Mouse (Mus musculus): ENCODE results near the gene Elane.
A peak's percentile ranks its signal among the peaks of the same experiment; 100 is the strongest.
"Not testable (repeated sequence)": the region's sequence is repeated elsewhere in the genome, so short reads cannot be mapped to it uniquely, and the experiment has no call there.

Gene Elane

DNA sequence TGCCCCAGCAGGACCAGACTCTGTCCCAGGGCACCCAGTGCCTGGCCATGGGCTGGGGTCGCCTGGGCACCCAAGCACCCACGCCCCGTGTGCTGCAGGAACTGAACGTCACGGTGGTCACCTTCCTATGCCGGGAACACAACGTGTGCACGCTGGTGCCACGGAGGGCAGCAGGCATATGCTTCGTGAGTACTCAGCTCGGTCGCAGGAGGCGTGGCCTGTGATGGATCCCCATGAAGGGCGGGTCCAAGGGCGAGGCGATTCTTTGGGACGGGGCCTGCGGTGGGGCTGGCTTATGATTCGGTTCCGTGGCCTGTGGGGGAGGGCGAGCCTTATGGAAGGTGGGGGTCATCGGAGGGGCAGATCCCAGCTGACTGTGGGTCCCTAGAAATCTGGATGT lies 4.1 kb upstream of the Elane start:
- no peak for DNase-seq (ENCODE audit: low read depth, low spot score)

DNA sequence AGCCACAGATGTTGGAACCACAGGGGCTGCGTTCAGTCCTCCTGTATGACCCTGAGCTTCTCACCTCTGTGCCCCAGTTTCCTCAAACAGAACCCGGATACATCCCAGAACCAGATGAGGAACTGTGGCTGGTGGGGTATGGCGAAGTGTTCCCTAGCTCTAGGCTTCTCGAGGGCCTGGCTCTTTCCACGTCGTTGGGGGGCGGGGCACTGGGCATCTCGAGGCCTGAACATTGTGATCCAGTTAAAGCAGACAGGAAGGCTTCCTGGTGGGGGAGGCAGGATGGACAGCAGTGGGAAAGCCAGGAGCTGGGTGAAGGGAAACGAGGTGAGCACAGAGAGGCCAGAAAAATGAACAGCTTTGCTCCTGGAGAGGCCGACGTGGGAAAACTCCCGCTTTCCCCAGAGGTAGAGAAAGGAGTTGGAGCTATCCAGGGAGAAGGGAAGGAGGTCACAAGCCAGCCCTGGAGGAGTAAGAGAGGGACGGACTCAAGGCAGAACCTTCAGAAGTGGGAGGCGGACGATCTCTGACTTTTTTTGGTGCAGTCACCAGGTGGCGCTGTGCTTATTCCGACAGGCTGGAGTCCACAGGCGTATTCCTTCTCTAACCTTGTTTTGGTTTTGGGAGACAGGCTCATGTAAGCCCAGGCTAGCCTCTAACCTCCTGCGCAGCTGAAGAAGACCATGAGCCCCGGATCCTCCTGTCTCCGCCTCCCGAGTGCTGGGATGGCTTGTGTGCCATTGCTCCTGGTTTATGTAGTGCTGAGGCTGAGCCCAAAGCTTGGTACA lies 2.6 kb upstream of the Elane start:
- peak; percentile 88 for DNase-seq (ENCODE audit: low read depth, low spot score)

DNA sequence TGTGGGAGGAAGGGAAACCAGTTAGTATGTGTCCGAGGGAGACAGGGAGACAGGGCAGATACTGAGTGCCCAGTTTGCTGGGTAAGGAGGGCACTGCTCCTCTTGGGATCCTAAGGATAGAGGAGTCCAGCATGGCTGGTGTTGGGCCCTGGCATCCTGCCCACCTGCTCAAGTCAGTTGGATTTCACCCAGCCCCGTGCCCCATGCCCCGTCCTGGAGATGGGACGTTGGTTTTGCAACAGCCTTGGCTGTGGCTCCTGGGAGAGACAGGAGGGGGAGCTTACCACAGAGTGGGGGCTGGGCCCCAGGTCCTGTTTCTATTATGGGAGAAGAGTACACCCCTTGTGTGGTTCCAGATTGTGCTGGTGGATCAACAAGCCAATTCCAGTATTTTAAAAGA lies 1.6 kb upstream of the Elane start:
- no peak for DNase-seq (ENCODE audit: low read depth, low spot score)

DNA sequence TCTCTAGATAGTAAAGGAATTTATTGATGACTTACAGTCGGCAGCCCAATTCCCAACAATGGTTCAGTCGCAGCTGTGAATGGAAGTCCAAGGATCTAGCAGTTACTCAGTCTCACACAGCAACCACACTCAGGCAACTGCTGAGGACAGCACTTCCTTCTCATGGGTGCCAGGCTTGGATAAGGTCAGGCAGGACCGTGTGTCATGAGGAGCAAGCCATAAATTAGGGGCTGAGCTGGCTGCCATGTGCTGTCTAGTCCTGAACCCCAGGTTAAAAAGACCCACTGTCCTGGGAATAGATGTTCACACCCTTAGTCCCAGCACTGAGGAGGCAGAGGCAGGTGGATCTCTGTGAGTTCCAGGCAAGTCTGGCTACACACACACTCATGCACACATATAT lies 1.1 kb upstream of the Elane start:
- DNase-seq (ENCODE audit: low read depth, low spot score), result not testable (repeated sequence)

DNA sequence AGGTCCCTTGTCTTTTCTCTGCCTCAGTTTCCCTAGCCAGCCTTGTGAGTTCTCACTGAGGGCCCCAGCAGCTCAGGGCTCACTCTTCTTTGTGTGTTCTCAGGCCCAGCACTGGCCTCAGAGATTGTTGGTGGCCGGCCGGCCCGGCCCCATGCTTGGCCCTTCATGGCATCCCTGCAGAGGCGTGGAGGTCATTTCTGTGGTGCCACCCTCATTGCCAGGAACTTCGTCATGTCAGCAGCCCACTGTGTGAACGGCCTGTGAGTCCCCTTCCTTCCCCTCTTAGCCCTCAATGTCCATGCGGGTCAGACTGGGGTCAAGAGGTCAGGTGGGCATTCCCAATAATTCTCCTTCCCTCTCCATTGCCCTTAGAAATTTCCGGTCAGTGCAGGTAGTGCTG lies 564 bp downstream of the Elane start:
- DNase-seq (ENCODE audit: low read depth, low spot score), result no peak

DNA sequence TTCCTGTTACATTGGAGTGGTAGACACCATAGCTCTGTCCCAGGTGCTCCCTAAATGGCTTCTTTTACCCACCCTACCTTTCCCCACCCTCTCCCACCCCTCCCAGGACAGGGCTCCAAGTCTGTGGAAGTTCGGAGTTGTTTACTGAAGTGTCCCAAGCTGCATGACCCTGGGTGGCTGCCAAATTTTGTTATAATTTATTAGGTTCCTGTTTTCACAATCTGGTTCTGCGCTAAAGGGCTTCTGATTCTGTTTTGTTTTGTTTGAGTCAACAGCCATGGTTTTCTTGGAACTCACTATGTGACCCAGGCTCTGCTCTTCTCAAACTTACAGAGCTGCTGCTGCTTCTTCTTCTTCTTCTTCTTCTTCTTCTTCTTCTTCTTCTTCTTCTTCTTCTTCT lies 3.3 kb downstream of the Elane start:
- no peak for DNase-seq (ENCODE audit: low read depth, low spot score)

DNA sequence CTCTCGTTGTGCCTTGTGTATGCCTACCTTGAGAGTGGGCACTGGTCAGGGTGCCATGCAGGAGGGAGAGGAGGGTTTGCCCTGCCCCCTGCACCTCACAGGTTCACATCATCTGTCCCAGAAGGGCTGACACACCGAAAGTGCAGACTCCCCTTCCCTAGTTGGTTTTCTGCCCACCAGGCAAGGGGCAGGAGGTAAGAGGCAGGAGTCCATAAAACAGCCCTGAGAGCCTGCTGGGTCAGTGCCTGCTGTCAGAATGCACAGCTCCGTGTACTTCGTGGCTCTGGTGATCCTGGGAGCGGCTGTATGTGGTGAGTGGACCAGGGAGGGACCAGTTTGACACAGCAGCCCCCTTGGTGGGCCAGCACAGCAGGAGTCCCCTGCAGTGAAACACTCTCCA lies 4.6 kb downstream of the Elane start, which contains the start of gene Cfd:
Gene Cfd, plus strand, starts transcription at position 184 of the 400 bp plus-strand sequence.
- no peak for DNase-seq (ENCODE audit: low read depth, low spot score)

DNA sequence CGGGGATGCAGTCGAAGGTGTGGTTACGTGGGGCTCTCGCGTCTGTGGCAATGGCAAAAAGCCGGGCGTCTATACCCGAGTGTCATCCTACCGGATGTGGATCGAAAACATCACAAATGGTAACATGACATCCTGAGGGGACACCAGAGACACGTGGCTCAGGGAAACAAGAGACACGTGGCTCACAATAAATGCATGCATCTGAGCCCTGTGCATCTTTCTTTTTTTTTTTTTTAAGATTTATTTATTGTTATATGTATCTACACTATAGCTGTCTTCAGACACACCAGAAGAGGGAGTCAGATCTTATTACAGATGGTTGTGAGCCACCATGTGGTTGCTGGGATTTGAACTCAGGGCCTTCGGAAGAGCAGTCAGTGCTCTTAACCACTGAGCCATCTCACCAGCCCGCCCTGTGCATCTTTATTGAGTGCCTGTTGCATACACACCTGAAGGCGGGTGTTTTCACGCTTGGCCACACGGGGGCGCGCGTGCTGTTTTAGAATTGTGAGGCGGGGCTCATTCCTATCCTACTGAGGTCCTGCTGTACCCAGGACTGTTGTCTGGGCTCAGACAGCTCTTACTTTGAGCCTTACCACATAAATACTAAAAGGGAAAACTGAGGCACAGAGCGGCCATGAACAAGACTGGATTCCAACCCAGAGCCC lies 6.5 kb downstream of the Elane start:
- DNase-seq (ENCODE audit: low read depth, low spot score), result peak; percentile 87

DNA sequence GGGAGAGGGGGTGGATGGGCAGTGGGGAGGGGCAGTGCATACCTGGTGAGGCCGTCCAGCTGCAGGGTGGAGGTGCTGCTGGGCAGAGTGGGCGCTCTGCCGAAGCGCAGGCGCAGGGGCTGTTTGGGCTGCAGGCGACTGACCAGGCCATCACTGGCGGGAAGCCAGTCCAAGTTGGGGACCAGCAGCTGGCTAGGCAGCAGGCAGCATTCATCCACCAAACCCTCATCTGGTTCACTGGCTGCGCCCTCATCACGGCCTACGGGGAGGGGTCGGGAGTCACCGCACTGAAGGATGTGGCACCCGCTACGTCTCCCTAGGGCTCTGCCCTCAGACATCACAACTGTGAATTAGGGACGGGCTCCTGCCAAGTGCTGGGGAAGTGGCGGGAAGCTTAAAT lies 10.3 kb downstream of the Elane start:
- DNase-seq (ENCODE audit: low read depth, low spot score), result no peak

DNA sequence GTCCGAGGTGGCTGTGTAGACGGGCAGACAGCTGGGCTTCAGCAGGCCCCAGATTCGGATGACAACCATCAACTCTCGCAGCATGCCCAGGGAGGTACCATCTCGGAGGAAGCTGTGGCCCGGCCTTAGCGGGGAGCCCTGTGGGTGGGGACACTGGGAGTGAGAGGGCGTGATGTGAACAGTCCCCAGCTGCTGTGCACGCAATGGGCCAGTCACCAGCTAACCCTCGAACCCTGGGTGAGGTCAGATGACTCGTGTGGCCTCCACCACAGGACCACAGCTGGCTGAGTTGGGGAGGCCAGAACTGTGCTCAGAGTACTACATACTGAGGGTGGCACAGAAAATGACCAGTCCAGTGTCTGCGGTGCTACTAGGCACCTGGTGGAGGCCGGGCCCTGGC lies 10.8 kb downstream of the Elane start:
- no peak for DNase-seq (ENCODE audit: low read depth, low spot score)

DNA sequence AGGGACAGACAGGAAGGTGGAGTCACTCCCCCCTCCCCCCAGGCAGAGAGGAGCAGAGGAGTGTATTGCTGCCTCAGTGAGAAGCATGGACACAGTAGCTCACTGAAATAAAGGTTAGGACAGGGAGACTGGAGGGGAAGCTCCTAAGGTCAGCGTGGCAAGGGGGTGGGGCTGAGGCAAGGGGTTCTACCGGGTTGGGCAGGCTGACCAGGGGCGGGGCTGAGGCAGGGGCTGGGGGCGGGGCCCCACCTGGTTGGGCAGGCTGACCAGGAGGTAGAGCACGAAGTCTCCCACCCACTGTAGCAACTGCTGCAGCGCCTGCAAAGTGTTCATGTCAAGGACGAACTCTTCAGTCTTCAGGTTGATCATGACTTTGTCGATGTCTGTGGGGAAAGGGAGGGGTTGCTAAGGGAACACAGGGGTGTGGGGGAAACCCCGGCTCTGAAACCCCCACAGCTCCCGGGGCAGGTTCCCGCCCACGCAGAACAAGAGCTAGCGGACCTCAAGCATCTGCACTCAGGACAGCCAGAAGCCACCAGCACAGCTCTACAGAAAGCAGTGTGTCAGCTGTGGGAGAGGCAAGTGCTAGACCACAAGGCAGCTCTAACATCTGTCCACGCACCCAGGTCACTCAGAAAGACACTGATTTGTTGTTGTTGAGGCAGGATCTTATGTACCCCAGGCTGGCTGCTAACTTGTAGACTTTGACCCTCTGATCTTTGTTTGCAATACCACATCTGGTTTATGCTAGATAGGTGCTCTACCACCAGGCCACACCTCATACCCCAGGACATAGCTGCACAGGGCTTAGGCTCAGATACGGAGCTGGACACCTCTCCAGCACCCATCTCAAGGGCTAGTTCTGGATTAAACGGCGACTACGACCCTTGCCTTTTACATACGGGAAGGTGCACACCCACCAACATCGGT lies 11.5 kb downstream of the Elane start:
- DNase-seq (ENCODE audit: low read depth, low spot score), result peak; percentile 67

DNA sequence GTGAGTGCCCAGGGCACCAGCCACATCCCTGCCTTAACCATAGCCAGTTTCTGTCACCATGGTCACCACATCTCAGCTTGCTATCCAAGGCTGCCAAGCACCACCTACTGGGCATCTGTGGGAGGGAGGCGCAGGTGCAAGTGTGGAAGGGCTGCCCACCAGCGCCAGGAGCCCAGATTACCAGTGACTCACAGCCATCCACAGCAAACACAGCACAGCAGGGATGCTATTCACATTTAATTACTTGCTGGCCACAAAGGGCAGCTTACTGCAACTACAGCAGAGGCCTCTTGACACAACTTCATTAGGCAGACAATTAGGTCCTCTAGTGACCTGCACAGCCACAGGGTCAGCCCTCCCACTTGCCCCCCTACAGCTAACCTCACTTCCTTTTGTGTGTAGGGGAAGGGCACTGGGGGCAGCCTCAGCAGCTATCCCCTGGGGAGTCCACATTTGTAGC lies 14.9 kb downstream of the Elane start:
- peak; percentile 25 for DNase-seq (ENCODE audit: low read depth, low spot score)

DNA sequence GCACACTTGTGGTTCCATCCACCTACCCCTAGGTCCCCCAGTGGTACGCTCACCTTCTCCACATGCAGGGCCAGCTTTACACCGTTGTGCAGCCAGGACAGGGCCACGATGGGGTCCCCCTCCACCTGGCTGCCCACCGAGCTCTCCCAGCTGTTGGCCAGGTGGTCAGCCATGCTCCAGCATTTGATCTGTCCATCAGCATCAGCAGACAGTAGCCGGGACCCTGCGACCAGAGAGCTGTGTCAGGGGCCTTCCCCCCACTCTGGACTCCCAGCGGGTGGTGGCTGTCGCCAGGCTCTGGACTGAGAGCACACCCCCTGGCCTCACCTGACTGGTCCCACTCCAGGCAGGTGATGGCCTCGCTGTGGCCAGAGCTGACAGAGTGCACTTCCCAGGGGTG lies 20.7 kb downstream of the Elane start:
- DNase-seq (ENCODE audit: low read depth, low spot score), result no peak

DNA sequence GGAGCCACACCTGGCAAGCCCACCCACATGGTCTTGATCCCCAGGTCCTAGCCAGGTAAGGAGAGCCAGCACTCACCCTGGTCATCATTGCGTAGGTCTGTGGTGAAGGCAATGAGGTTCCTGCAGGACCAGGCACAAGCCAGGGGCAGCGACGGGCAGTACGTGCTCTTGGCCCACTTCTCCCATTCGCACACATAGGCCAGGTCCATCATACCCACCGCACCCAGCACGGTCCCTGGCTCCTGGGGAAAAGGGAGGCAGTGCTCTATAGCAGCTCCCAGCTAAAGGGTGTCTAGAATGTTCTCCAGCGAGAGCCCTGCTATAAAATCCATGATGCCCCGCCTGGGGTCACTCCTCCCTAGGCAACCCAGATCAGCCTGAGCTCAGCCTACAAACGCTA lies 21.4 kb downstream of the Elane start:
- no peak for DNase-seq (ENCODE audit: low read depth, low spot score)

DNA sequence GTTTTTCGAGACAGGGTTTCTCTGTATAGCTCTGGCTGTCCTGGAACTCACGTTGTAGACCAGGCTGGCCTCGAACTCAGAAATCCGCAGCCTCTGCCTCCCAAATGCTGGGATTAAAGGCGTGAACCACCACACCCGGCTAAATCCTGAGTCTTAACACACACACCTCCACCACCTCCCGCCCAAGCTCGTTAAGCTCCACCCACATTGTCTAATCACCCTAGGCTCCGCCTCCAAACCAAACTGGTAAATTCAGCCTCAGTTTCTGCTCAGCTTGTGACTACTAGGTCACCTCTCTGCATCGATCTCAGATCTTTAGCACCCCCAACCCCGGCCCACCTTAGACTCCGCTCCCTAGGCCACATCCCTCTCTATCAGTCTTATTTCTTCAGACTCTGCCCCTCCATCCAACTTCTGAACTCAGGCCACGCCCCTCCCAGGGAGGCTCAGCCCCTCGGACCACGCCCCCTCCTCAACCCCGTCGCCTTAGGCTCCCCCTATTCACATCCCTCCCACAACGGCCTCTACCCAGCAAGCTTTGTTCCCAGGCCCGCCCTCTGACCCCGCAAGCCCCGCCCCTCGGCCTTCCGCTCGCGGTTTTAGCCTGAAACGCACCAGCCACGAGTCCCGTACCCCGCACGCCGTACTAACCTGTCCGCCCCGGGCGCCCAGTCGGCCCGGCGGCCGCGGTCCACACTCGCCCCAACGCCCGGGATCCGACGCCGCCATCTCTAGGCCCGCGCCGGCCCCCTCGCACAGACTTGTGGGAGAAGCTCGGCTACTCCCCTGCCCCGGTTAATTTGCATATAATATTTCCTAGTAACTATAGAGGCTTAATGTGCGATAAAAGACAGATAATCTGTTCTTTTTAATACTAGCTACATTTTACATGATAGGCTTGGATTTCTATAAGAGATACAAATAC lies 22.4 kb downstream of the Elane start, which contains the start of gene Med16:
Gene Med16, minus strand, starts transcription at position 757 of the 925 bp plus-strand sequence.
- peak; percentile 98 for DNase-seq (ENCODE audit: low read depth, low spot score)

DNA sequence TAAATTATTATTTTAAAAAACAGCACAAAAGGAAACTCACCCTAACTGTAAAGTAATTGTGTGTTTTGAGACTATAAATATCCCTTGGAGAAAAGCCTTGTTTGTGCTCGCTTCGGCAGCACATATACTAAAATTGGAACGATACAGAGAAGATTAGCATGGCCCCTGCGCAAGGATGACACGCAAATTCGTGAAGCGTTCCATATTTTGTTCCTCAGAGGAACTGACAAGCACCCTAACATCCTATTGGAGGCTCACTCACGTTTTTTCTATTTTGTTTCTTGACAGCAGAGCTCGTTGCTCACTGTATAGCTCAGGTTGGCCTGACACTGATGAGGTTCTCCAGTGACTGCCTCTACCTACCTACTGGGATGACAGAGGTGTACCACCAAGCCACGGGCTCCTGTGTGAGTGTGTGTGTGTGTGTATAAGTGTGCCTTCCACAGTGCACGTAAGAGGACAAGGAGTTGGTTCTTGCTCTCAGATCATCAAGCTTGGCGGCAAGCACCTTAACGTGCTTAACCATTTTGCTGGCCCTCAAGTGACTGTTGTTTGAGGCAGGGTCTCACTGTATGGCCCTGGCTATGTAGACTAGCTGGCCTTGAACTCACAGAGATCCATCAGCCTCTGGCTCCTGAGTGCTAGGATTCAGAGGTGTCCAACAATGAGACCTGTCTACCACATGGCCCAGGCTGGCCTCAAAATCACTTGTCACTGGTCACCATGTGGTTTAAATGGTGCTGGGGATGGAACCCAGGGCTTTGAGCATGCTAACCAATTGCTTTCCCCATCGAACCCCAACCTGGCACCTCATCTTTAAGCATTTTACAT lies 23.3 kb downstream of the Elane start:
- DNase-seq (ENCODE audit: low read depth, low spot score), result no peak

DNA sequence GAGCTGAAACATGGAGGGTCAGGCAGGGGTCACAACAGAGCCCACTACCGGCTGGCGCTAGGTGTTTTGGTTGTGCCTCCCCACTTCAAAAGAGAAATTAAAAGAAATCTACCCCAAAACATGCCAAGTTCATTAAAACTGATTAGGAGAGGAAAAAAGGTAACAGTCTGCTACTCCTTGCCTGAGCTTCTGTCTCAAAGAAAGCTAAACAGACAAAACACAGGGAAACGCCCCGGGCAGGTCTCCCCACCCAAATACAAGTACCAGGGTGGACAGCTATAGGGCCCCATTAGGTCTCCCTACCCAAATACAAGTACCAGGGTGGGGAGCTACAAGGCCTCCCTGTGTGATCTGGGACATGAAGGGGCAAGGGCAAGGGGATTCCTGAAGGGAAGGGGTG lies 24.5 kb downstream of the Elane start, which contains the start of gene Gm26602:
Gene Gm26602, plus strand, starts transcription at position 301 of the 400 bp plus-strand sequence.
- DNase-seq (ENCODE audit: low read depth, low spot score), result no peak

DNA sequence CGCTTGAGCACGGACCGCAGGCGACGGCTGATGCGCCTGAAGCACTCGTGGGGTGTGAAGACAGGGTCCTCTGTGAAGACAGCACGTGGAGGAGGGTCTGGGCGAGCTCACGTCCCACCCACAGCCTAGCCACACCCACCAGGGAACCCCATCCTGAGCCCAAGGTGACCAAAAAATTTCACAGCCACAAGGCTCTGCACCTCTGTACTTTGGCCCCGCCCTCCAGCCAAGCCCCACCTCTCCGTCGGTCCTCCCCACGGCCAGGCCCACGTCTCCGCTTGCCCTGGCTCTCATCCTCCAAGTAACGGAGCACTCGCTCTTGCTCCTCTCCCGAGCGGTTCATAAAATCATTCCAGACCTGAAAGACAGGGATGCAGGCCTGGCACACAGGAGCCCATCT lies 26.4 kb downstream of the Elane start:
- DNase-seq (ENCODE audit: low read depth, low spot score), result no peak

DNA sequence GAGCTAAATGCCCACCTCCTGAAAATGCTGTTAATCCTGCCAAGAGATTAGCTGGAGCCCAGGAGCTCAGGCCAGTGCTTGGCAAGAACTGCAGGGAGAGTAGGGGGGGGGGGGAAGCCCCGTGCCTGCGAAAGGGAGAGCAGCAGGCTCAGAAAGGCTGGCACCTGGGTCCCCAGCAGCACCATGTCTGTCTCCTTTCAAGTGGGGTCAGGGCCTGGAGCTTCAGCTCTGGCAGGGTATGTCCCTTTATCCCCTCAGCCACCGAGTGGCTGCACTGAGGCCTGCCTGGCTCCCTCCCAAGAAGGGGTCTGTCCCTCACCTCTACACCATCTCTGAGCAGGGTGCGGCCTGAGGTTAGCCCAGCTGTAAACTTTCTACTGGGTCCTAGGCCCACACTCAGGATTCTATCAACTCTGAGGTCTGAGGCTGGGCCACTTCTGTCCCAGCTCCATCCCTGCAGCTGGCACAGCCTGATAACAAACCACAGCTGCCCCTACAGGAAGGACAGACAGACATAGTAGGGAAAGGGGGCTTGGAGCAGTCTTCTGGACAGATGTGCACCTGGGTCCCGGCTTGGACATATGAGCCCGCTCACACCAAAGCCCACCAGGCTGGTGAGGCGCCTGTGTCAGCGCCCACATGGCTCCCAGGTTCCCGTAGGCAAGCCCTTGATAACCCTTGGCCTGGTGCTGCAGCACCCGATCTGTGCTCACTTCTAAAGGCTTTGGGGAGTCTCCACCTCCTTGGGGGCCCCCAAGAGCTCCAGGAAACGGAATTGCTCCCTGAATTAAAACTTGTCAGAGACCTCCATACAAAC lies 28.3 kb downstream of the Elane start:
- DNase-seq (ENCODE audit: low read depth, low spot score), result no peak
